Mouse (Mus musculus) kidney, embryonic 16.5 days (tissue): ENCODE data around the gene Por. TPM values are rescaled to one million over a fixed set of nuclear protein-coding genes. Genes with fewer than 3 reads are reported as not detected.

ENCODE experiments used
- microRNA-seq: library from miRNA; unstranded; fragments of <30 nt; microRNA quantifications from one replicate; pipeline ENCODE4, GENCODE M21; 2016
- polyA plus RNA-seq: library from polyadenylated mRNA; unstranded; fragments of >200 nt; fragmentation: Nextera tagmentation; extraction: Ambion mirVana; gene quantifications from 2 replicates; pipeline ENCODE4 v1.2.1, GENCODE M21; 2015

Gene Por
- polyA plus RNA-seq, 1 experiment from 2014 or later = 106 TPM

Small RNA genes within 50 kb of the gene (microRNA-seq; reads per million reads assigned to microRNA genes)
- not detected for gene Mir7034

Other genes starting within 250 kb of the Por start
- 37.1 and 48.9 TPM in 2 replicates for gene Hip1, start 124.9 kb upstream of the Por start, polyA plus RNA-seq
- not detected in 2 replicates for gene Ccl26, start 106.5 kb upstream of the Por start, polyA plus RNA-seq
- 1.8 and 2.0 TPM in 2 replicates for gene Ccl24, start 97.0 kb upstream of the Por start, polyA plus RNA-seq
- gene Rhbdd2, start 37.4 kb upstream of the Por start, polyA plus RNA-seq = 51.0 and 56.5 TPM in 2 replicates
- 74.7 and 75.4 TPM in 2 replicates for gene Tmem120a, start 74.4 kb downstream of the Por start, polyA plus RNA-seq
- gene Styxl1, start 108.4 kb downstream of the Por start, polyA plus RNA-seq = 0.42 and 0.62 TPM in 2 replicates
- 690 and 691 TPM in 2 replicates for gene Mdh2, start 108.4 kb downstream of the Por start, polyA plus RNA-seq
- gene Srrm3, start 136.9 kb downstream of the Por start, polyA plus RNA-seq = 0.27 and 1.0 TPM in 2 replicates
- gene Hspb1, start 217.9 kb downstream of the Por start, polyA plus RNA-seq = 69.9 and 70.5 TPM in 2 replicates